Mouse (Mus musculus) neural tube, embryonic 12.5 days (tissue): ENCODE data around the gene Il1r1. TPM values are rescaled to one million over a fixed set of nuclear protein-coding genes. Genes with fewer than 3 reads are reported as not detected.

Experiments
- ATAC-seq: fragments of 200-750 bp; cut with Nextera tagmentation; 2 replicates; pipeline ENCODE4 v1.8.0; 2017; ENCODE audit warnings: low read depth, mild to moderate bottlenecking, moderate TSS enrichment, moderate library complexity; ENCODE audit not compliant: low FRiP score
- H3K27ac ChIP-seq: fragments of 300-500 bp; sonication (generic); 2 replicates; pipeline ENCODE4 v1.5.1; 2016
- H3K27me3 ChIP-seq: fragments of 300-500 bp; sonication (generic); replicated peaks from 2 replicates; pipeline ENCODE4 v1.6.1; 2016; ENCODE audit warnings: mild to moderate bottlenecking
- H3K36me3 ChIP-seq: fragments of 300-500 bp; sonication (generic); 2 replicates; pipeline ENCODE4 v1.6.1; 2016; ENCODE audit warnings: mild to moderate bottlenecking
- H3K4me1 ChIP-seq: fragments of 300-500 bp; sonication (generic); 2 replicates; pipeline ENCODE4 v1.6.1; 2016
- H3K4me2 ChIP-seq: fragments of 300-500 bp; sonication (generic); replicated peaks from 2 replicates; pipeline ENCODE4 v1.6.1; 2016; ENCODE audit warnings: mild to moderate bottlenecking
- H3K4me3 ChIP-seq: fragments of 300-500 bp; sonication (generic); 2 replicates; pipeline ENCODE4 v1.5.1; 2016
- H3K9ac ChIP-seq: fragments of 300-500 bp; sonication (generic); 2 replicates; pipeline ENCODE4 v1.6.1; 2016; ENCODE audit warnings: mild to moderate bottlenecking
- H3K9me3 ChIP-seq: fragments of 300-500 bp; sonication (generic); 2 replicates; pipeline ENCODE4 v1.6.1; 2016; ENCODE audit warnings: mild to moderate bottlenecking
- WGBS: fragments of 180-500 bp; shearing (Covaris S2); methylation state at CpG from one replicate; pipeline ENCODE4 v1.1.7; 2016; 5-methylcytosine and 5-hydroxymethylcytosine counted together
- polyA plus RNA-seq: library from polyadenylated mRNA; unstranded; fragments of >200 nt; fragmentation: Nextera tagmentation; extraction: Ambion mirVana; gene quantifications from 2 replicates; pipeline ENCODE4 v1.2.1, GENCODE M21; 2016

Il1r1 gene
- polyA plus RNA-seq, 1 experiment from 2014 or later = 0.66 TPM

DNA sequence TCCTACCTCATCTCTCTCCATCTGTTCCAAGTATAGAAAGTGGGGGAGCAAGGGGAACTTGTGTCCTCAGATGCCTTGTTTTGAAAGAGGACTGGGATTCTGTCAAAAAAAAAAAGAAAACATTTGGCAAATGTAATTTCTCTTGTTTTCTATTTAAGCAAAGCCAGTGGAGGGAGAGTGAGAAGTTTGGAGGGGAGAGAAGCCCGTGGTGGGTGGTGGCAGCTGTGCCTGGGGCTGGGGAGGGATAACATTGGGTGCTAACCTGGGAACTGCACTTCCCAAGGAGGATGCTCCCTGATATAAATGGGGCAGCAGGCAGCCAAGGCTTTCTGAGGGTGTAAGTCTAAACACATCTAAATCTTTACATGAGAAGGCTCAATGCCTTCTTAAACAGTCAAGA lies 136.7 kb downstream of the Il1r1 start:
- ATAC-seq = no peak
- no peak overlapping the region for H3K4me3 ChIP-seq
- H3K9ac ChIP-seq = no peak overlapping the region
- H3K4me1 ChIP-seq = no peaks in the 10 kb centered on the region
- H3K27ac ChIP-seq = no peak overlapping the region
- 66% methylated on average over 1 of the region's 1 CpGs for WGBS
- H3K27me3 ChIP-seq = no peaks in the 10 kb centered on the region
- no peak overlapping the region for H3K4me2 ChIP-seq
- H3K36me3 ChIP-seq = no peaks in the 10 kb centered on the region
- no peaks in the 10 kb centered on the region for H3K9me3 ChIP-seq

DNA sequence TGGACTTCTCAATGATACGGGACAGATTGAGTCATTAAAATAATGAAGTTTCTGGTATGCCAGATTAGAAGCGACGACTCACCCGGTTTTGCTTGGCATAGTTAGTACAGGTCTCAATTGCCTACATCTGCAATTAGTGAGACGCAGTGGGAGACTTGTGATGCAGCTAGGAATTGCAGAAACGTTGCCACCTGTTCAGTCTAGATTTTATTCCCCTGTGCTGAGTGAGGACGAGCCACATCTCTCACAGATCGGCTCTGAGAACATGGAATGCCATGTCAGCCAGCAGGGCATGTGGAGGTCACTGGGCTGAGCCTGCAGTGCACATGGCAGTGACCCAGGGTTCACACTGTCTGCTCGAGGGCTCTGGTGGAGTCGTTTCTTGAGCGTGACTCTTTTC lies 137.9 kb downstream of the Il1r1 start:
- H3K4me2 ChIP-seq = no peak overlapping the region
- H3K4me1 ChIP-seq = no peaks in the 10 kb centered on the region
- no peaks in the 10 kb centered on the region for H3K36me3 ChIP-seq
- no peaks in the 10 kb centered on the region for H3K9me3 ChIP-seq
- 77% methylated on average over 11 of the region's 11 CpGs for WGBS
- no peak overlapping the region for H3K4me3 ChIP-seq
- H3K27me3 ChIP-seq = no peaks in the 10 kb centered on the region
- H3K9ac ChIP-seq = no peak overlapping the region
- no peak overlapping the region for H3K27ac ChIP-seq
- no peak for ATAC-seq

Other genes with a start within 250 kb of the Il1r1 start
- gene Il1r2, start 151.0 kb upstream of the Il1r1 start, polyA plus RNA-seq = 0.19 and 0.27 TPM in 2 replicates
- gene Il1rl2, start 99.5 kb downstream of the Il1r1 start, polyA plus RNA-seq = 1.4 and 2.0 TPM in 2 replicates
- gene Il1rl1, start 204.5 kb downstream of the Il1r1 start, polyA plus RNA-seq = 0.08 TPM in 1 of 2 replicates, not detected in the other
- gene Il18r1, start 240.5 kb downstream of the Il1r1 start, polyA plus RNA-seq = not detected in 2 replicates